ENCODE assay signal across 12 mouse cellular contexts in the genomic region with DNA sequence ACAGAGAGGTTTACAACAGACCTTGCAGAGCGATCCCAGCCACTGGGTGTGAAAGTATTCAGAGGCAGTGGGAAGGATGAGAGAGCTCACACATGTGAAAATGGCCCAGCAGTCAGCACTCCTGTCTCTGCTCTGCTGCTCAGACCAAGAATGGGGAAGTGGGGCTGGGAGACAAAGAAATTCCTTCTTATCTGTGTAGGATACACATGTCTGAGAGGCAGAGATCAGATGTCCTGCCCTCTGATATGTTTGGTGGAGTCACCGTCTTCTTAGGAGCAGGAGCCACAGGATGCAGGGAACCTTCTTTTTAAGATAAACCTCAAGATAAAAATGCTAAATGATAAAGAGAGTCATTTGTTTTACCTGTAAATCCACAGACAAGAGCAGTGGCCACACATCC. TPM values are rescaled to one million over a fixed set of nuclear protein-coding genes. Genes with fewer than 3 reads are reported as not detected.
"Had no signal": no experiment of that assay in that cellular context is flagged by ENCODE, and none has a peak within 500 bp of the region (broad histone marks: within the 10 kb centered on the region; RNA-seq: fewer than 3 reads in every experiment).

No protein-coding gene starts in this region.

- H3K4me1 ChIP-seq: limb, embryonic 12.5 days; midbrain, embryonic 12.5 days had no signal

- ATAC-seq: lung, postnatal 0 days had no signal

- H3K4me2 ChIP-seq: limb, embryonic 12.5 days; midbrain, embryonic 12.5 days had no signal

- H3K4me3 ChIP-seq: limb, embryonic 12.5 days; megakaryocyte, embryonic 14.5 days; midbrain, embryonic 12.5 days had no signal

- H3K27me3 ChIP-seq: limb, embryonic 12.5 days; megakaryocyte, embryonic 14.5 days; midbrain, embryonic 12.5 days had no signal

- H3K9ac ChIP-seq: limb, embryonic 12.5 days; midbrain, embryonic 12.5 days had no signal

- DNase-seq: kidney, adult 9 months; kidney, postnatal 36 days; layer of hippocampus, adult 9-11 months; lung, adult 2 months; lung, postnatal 36 days; right cerebral cortex, postnatal 14 days had no signal

- H3K27ac ChIP-seq: kidney, postnatal 0 days; limb, embryonic 12.5 days; midbrain, embryonic 12.5 days had no signal

- H3K36me3 ChIP-seq: midbrain, embryonic 12.5 days had no signal

- H3K9me3 ChIP-seq: limb, embryonic 12.5 days; megakaryocyte, embryonic 14.5 days; midbrain, embryonic 12.5 days had no signal

RNA-seq across cellular contexts. Expression of a gene that starts 53.8 kb away (rescaled TPM):
- polyA plus RNA-seq: liver, adult 2 months had no signal
